Mouse (Mus musculus) kidney, adult 2 months (tissue): ENCODE measurements around the gene Dmkn. TPM values are rescaled to one million over a fixed set of nuclear protein-coding genes. Genes with fewer than 3 reads are reported as not detected.

Source experiments
- DNase-seq: peaks from one replicate; pipeline ENCODE4 v3.0.0; 2021
- H3K27ac ChIP-seq: fragments of 200-500 bp; 2 replicates; pipeline ENCODE4 v1.5.1; 2012; ENCODE audit warnings: low read depth, low read length, control low read depth, inconsistent platforms; ENCODE audit not compliant: insufficient read depth
- H3K27me3 ChIP-seq: fragments of 200-500 bp; replicated peaks from 2 replicates; pipeline ENCODE4 v1.6.1; 2012; ENCODE audit warnings: mild to moderate bottlenecking, moderate library complexity, low read length, inconsistent platforms; ENCODE audit not compliant: control insufficient read depth, insufficient read depth
- H3K36me3 ChIP-seq: fragments of 200-500 bp; 2 replicates; pipeline ENCODE4 v1.6.1; 2012; ENCODE audit warnings: mild to moderate bottlenecking, moderate library complexity, low read length, inconsistent platforms; ENCODE audit not compliant: control insufficient read depth, insufficient read depth
- H3K4me1 ChIP-seq: fragments of 200-500 bp; 2 replicates; pipeline ENCODE4 v1.6.1; 2011; ENCODE audit warnings: low read length; ENCODE audit not compliant: control insufficient read depth, insufficient read depth
- H3K4me3 ChIP-seq: fragments of 200-500 bp; 2 replicates; pipeline ENCODE4 v1.5.1; 2011; ENCODE audit warnings: mild to moderate bottlenecking, low read depth, low read length, control low read depth; ENCODE audit not compliant: insufficient read depth
- CTCF ChIP-seq: fragments of 200-500 bp; conservative IDR thresholded peaks from 2 replicates; pipeline ENCODE4 v1.5.1; 2011; ENCODE audit warnings: low read depth, mild to moderate bottlenecking, control low read depth, low read length, moderate library complexity, mixed read lengths; ENCODE audit not compliant: insufficient read depth, insufficient read length
- POLR2A ChIP-seq: fragments of 200-500 bp; IDR thresholded peaks from one replicate; pipeline ENCODE4 v1.6.1; 2011; ENCODE audit warnings: low read depth, low read length, control low read depth
- WGBS: fragments of 180-500 bp; shearing (Covaris S2); methylation state at CpG from one replicate; pipeline ENCODE4 v1.1.7; 2018; 5-methylcytosine and 5-hydroxymethylcytosine counted together
- polyA plus RNA-seq: library from polyadenylated mRNA; depleted of rRNA; stranded (reverse); fragments of >200 nt; gene quantifications from 2 replicates; pipeline ENCODE4 v1.2.3, GENCODE M21; 2012

Dmkn gene
- polyA plus RNA-seq, 1 experiment: 2.1 TPM

- Histone ChIP-seq H3K27me3 (no peaks in the 10 kb centered on the region), H3K27ac (no peak overlapping the region), H3K4me1 (no peaks in the 10 kb centered on the region), H3K36me3 (no peaks in the 10 kb centered on the region), H3K4me3 (no peak overlapping the region)
- WGBS: 40% methylated on average over 9 of the region's 9 CpGs
- DNase-seq: no peak
- no peak for TF ChIP-seq CTCF
- no peak for TF ChIP-seq POLR2A
Measured at GRCm38 (mm10) chr7:30769236-30769635, 5.7 kb downstream of the Dmkn start.

GRCm38 (mm10) chr7:30776104-30776503, 12.5 kb downstream of the Dmkn start:
- H3K4me1 ChIP-seq: no peaks in the 10 kb centered on the region
- no peak overlapping the region for H3K27ac ChIP-seq
- H3K27me3 ChIP-seq: no peaks in the 10 kb centered on the region
- H3K36me3 ChIP-seq: no peaks in the 10 kb centered on the region
- H3K4me3 ChIP-seq: no peak overlapping the region
- no peak for DNase-seq
- TF ChIP-seq POLR2A: no peak
- no peak for TF ChIP-seq CTCF
- 75% methylated on average over 9 of the region's 9 CpGs for WGBS

- TF ChIP-seq CTCF (no peak), POLR2A (no peak)
- WGBS: 73% methylated on average over 7 of the region's 7 CpGs
- no peak overlapping the region for H3K27ac ChIP-seq
Measured at GRCm38 (mm10) chr7:30777081-30777579, 13.6 kb downstream of the Dmkn start.

GRCm38 (mm10) chr7:30777911-30778310, 14.4 kb downstream of the Dmkn start:
- WGBS: 77% methylated on average over 1 of the region's 1 CpGs
- Histone ChIP-seq H3K27me3 (no peaks in the 10 kb centered on the region), H3K4me3 (no peak overlapping the region), H3K36me3 (no peaks in the 10 kb centered on the region), H3K27ac (no peak overlapping the region), H3K4me1 (no peaks in the 10 kb centered on the region)
- TF ChIP-seq CTCF (no peak), POLR2A (no peak)
- DNase-seq: no peak

More at GRCm38 (mm10) chr7:30777081-30777579, 13.6 kb downstream of the Dmkn start:
- no peaks in the 10 kb centered on the region for H3K4me1 ChIP-seq
- no peak for DNase-seq
- H3K27me3 ChIP-seq: no peaks in the 10 kb centered on the region
- no peak overlapping the region for H3K4me3 ChIP-seq
- H3K36me3 ChIP-seq: no peaks in the 10 kb centered on the region

GRCm38 (mm10) chr7:30781792-30782191, 18.2 kb downstream of the Dmkn start:
- H3K4me3 ChIP-seq: no peak overlapping the region
- TF ChIP-seq CTCF (peak; percentile 67), POLR2A (no peak)
- no peaks in the 10 kb centered on the region for H3K4me1 ChIP-seq
- 64% methylated on average over 4 of the region's 4 CpGs for WGBS
- no peak overlapping the region for H3K27ac ChIP-seq
- no peaks in the 10 kb centered on the region for H3K36me3 ChIP-seq
- peak; percentile 13 for DNase-seq
- H3K27me3 ChIP-seq: no peaks in the 10 kb centered on the region

GRCm38 (mm10) chr7:30782658-30783057, 19.1 kb downstream of the Dmkn start:
- Histone ChIP-seq H3K27ac (no peak overlapping the region), H3K4me1 (no peaks in the 10 kb centered on the region), H3K27me3 (no peaks in the 10 kb centered on the region), H3K4me3 (no peak overlapping the region), H3K36me3 (no peaks in the 10 kb centered on the region)
- no peak for DNase-seq
- 78% methylated on average over 3 of the region's 3 CpGs for WGBS
- TF ChIP-seq POLR2A (no peak), CTCF (no peak)

- DNase-seq: no peak
- TF ChIP-seq POLR2A: no peak
- no peak for TF ChIP-seq CTCF
- H3K36me3 ChIP-seq: no peaks in the 10 kb centered on the region
- no peaks in the 10 kb centered on the region for H3K27me3 ChIP-seq
- no peak overlapping the region for H3K4me3 ChIP-seq
- H3K27ac ChIP-seq: no peak overlapping the region
- WGBS: 73% methylated on average over 1 of the region's 1 CpGs
- H3K4me1 ChIP-seq: no peaks in the 10 kb centered on the region
Measured at GRCm38 (mm10) chr7:30785154-30785553, 21.6 kb downstream of the Dmkn start.
